Mouse (Mus musculus): ENCODE data around the gene Wfikkn2.
A peak's percentile ranks its signal among the peaks of the same experiment; 100 is the strongest.

Wfikkn2 gene

GRCm38 (mm10) chr11:94221257-94221656 lies 24.5 kb downstream of the Wfikkn2 start:
- DNase-seq (ENCODE audit: low spot score in 2 of 2): no peak

GRCm38 (mm10) chr11:94216247-94216646 lies 29.6 kb downstream of the Wfikkn2 start:
- no peak for DNase-seq (ENCODE audit: low spot score in 2 of 2)

DNA sequence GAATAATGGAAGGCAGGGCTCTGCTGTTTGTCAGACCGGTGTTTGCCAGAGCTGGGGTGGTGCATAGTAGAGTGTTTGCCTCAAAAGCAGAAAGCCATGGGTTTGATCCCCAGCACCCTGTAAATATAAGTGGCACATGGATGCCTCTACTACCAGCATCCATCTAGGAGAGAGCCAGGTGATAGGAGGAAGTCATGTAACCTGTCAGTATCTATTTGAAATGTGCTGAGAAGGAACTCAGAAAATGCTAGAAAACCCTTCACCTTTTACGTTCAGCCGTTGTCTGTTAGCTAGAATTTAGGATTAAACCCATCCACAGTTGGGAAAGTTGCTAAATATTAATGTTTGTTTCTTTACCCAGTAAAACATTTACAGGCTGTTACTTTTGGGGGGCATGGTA lies 30.2 kb downstream of the Wfikkn2 start:
- DNase-seq (ENCODE audit: low spot score in 2 of 2): no peak

DNA sequence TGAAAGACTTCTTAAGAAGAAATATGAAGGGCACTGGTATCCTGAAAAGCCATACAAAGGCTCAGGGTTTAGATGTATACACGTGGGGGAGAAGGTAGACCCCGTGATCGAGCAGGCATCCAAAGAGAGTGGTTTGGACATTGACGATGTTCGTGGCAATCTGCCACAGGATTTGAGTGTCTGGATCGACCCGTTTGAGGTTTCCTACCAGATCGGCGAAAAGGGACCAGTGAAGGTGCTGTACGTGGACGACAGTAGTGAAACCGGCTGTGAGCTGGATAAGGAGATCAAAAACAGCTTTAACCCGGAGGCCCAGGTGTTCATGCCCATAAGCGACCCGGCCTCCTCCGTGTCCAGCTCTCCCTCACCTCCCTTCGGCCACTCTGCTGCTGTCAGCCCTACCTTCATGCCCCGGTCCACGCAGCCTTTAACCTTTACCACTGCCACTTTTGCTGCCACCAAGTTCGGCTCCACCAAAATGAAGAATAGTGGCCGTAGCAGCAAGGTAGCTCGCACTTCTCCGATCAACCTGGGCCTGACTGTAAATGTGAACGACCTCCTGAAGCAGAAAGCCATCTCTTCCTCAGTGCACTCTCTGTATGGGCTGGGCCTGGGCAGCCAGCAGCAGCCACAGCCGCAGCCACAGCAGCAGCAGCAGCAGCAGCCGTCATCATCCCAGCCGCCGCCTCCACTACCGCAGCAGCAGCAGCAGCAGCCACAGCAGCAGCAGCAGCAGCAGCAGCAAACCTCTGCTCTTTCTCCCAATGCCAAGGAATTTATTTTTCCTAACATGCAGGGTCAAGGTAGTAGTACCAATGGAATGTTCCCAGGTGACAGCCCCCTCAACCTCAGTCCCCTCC lies 31.8 kb downstream of the Wfikkn2 start:
- no peak for DNase-seq (ENCODE audit: low spot score in 2 of 2)

- no peak for DNase-seq (ENCODE audit: low spot score in 2 of 2)
Measured at GRCm38 (mm10) chr11:94212997-94213396, 32.8 kb downstream of the Wfikkn2 start.

DNA sequence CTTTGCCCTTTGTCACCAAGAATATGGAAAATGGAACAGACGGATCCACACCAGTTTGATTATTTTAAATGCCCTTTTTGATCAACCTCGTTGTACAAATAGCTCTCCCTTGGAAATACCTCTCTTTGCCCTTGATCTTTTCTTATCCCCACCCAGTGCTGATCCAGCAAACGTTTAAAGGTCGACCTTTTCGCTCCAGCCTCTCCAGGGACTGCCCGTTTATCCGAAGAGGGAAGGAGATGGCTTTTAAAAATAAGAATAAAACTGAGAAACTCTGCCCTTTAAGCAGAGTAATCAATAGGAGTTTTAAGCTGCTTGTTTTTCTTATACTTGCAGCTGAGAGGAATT lies 33.3 kb downstream of the Wfikkn2 start:
- no peak for DNase-seq (ENCODE audit: low spot score in 2 of 2)

- peak; percentile 51 to 52 for DNase-seq (ENCODE audit: low spot score in 2 of 2)
Measured at GRCm38 (mm10) chr11:94211651-94212488, 33.9 kb downstream of the Wfikkn2 start.

DNA sequence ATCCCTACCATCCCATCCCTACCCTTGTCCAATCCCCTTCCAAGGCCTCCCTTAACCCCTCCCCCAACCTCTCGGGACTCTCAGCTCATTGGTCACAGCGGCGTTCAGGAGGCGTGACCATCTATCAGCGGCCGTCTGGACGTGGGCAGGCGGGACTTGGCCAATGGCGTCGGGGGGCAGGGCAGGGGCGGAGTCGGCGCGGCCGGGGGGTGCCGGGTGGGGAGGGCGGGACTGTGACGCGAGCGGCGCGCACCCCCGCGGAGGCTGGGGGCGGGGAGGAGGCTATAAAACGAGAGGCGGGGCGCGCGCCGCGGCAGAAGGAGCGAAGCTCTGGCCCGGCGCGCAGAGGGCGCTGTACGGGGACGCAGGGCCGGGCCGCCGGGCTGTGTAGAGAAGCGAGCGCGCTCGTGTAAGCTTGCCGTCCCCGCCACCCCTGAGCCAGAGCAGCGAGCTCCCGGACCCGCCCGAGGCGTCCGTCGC lies 34.6 kb downstream of the Wfikkn2 start, which contains the start of gene Tob1:
TSS of gene Tob1 (plus strand) at position 331 of the 480 bp plus-strand sequence.
- peak; percentile 96 to 97 for DNase-seq (ENCODE audit: low spot score in 2 of 2)

GRCm38 (mm10) chr11:94210191-94211086 lies 35.4 kb downstream of the Wfikkn2 start:
- peak; percentile 89 to 95 for DNase-seq (ENCODE audit: low spot score in 2 of 2)

DNA sequence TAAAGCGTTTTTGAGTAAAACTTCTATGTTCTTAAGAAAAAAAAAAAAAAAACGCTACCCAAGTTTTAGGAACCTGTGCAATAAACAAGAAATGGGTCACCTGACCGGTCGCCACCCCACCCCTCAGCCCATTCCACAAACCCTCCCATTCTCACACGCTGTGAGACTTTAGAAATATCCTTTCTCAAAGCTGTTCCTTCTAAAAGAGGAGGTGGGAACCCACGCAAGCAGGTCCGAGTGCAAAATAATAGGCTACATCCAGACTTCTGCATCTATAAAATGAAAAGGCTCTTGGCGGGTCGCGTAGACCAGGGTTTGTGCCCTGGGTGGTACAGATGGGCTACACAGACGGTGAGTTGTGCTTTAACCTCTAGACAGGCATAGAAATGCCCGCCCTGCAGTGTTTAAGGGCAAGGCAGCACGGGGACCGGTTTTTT lies 36.1 kb downstream of the Wfikkn2 start:
- DNase-seq (ENCODE audit: low spot score in 2 of 2): peak in 1 of 2 experiments; percentile 76

DNA sequence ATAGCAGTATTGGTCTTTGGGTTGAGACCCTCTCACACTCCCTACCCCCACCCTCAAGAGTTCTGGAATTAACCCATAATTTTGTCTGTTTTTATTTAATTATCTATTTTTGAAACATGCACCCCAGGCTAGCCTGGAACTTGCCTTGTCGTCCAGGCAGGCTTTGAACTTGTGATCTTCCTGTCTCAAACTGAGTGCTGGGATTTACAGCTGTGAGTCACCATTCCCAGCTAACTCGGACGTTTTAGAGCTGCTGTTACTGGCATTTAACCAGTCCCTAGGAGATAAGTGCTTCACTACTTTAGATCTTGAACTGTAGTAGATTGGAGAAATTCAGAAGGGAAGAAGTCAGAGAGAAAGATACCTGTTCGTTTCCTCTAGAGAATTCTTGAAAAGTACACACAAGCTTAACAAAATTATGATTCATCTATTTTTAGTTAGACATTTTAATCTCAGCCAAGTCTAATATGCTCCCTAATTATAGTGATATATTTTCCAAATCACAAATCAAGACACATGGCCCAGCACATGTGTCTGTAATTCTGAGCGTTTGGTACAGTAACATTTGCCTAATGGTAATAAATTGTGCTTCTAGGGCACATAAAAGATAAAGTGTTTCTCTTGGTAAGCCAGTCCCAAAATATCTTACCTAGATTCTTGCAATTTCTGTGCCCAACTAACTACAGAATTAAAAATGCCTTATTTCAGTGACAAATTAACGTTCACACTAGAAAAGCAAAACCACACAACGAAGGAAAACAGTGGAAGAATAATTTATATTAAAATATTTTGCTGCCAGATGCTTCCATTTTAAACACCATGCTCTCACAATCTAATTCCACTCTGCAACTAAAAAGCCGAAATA lies 36.8 kb downstream of the Wfikkn2 start:
- no peak for DNase-seq (ENCODE audit: low spot score in 2 of 2)

- DNase-seq (ENCODE audit: low spot score in 2 of 2): no peak
Measured at GRCm38 (mm10) chr11:94206398-94207114, 39.2 kb downstream of the Wfikkn2 start.

- no peak for DNase-seq (ENCODE audit: low spot score in 2 of 2)
Measured at GRCm38 (mm10) chr11:94203066-94203465, 42.7 kb downstream of the Wfikkn2 start.

DNA sequence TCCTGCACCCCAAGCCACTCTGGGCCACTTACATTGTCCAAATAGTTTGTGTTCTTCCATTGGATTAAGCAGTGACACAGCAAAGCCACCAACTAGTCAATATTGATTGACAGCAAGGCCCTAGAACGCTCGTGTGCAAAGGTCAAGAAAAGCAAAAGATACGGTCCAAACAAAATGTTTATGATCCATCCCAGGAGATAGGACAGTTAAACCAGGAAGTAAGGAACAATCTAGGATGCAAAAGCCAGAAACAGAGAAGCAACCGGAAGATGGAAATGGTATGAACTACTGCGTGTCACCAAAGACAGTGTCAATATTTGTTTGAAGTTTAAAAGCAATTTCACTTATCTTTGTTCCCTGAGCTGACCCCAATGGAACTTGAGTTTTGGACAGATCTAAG lies 43.7 kb downstream of the Wfikkn2 start:
- no peak for DNase-seq (ENCODE audit: low spot score in 2 of 2)

- DNase-seq (ENCODE audit: low spot score in 2 of 2): no peak
Measured at GRCm38 (mm10) chr11:94200422-94200821, 45.4 kb downstream of the Wfikkn2 start.

DNA sequence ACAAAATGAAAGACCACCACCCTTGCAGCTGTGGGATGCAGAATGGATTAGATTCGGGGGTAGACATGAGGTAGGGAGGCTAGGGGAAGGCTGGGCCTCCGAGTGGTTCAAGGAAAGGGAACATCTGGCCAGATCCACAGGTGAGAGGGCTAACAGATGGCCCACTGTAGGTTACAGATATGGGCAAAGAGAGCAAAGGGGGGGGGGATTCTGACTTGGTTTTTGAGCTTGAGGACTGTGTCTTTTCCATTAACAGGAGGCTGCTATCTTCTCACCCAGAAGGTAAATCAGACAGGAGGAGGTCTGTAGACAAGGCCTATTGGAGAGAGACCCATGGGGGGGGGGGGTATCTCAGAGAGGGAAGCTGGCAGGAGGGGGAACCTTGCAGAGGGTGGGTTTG lies 46.0 kb downstream of the Wfikkn2 start:
- DNase-seq (ENCODE audit: low spot score in 2 of 2): no peak

GRCm38 (mm10) chr11:94198405-94199146 lies 47.2 kb downstream of the Wfikkn2 start:
- DNase-seq (ENCODE audit: low spot score in 2 of 2): no peak

DNA sequence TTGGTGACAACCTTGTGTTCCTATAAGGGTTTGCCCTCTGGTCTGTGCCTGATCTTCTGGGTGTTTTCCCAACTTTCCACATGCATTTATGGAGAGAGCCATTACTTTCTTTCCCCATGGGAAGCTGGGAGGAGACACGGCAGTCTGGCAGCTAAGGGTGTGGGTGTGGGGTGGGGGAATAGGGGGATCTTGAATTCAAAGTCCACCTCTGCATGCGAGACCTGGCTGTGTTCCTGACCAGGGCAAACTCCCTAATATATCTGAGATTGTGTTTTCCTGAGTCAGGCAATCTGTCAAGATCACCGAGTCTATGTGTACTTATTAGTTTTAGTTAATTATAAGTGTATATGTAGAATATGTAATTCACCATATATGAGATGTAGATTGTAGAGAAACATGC lies 49.5 kb downstream of the Wfikkn2 start:
- DNase-seq (ENCODE audit: low spot score in 2 of 2): no peak

- DNase-seq (ENCODE audit: low spot score in 2 of 2): no peak
Measured at GRCm38 (mm10) chr11:94193109-94193508, 52.7 kb downstream of the Wfikkn2 start.
